Mouse (Mus musculus): ENCODE results near the gene Gm20547. TPM values are rescaled to one million over a fixed set of nuclear protein-coding genes. Genes with fewer than 3 reads are reported as not detected.

The Gm20547 gene
- total RNA-seq, 2 experiments from 2014 or later: 0.19 TPM; not detected in 1

DNA sequence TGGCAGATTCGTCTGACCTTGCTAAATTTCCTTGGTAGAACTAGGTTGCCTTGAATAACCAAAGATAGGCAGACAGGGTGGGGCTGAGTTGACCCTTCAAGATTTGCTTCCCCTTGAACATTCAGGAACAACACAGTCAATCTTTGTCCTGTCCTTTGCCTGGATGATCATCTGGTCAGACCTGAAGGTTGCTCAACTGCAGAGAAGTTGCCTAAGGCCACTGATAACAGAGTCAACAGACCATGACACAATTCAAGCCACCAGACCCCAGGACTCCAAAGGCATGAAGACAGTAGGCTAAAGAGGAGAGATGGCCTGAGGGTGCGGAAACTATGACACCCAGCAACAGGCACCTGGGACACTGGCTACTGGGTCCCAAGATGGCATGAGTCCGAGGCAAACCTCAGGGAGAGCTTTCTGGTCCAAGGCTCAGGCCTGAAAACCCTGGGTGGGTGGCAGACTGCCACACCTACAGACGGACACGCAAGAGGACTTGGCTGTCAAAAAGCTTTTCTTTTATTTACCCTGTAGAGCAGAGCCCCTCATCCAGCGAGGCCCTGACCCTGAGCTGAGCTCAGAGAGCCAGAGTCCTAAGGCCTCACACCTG is 73.1 kb downstream of the Gm20547 start:
- no peak for DNase-seq (ENCODE audit: low spot score in 2 of 2)

DNA sequence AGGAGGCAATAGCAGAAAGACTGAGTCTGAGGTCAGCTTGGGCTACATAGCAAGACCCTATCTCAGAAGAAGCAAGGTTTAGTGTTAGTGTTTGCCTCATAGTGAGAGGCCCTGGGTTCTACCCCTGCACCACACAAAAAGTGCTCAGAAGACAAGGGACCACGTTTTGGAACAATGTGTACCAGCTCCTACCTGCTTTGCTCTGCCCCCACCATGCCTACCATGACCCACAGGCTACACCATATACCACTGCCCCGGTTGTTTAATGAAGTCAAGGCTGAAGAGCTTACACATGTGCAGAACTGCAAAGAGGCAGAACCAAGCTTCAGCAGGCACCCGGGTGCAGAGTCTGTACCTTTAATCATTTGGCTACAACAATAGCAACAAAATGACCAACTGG is 74.7 kb downstream of the Gm20547 start:
- no peak for DNase-seq (ENCODE audit: low spot score in 2 of 2)

Small RNA genes within 50 kb of the gene (microRNA-seq; reads per million reads assigned to microRNA genes)
- gene Mir6970 (ENCODE audit: borderline number of aligned reads in 2 of 2) (0.95 to 1.8 reads per million in 2 experiments), gene Mir6971 (ENCODE audit: borderline number of aligned reads in 2 of 2) (1.2 to 3.3 reads per million in 2 experiments), gene Mir6972 (ENCODE audit: borderline number of aligned reads in 2 of 2) (0 reads per million in 2 experiments)

Other genes with a start within 250 kb of the Gm20547 start
- gene Fkbpl, start 237.3 kb downstream of the Gm20547 start, total RNA-seq (2021): 10 to 100 TPM; 12.8 to 17.5 TPM
- 10 to 100 TPM; 46.5 to 48.6 TPM for gene Atf6b, start 234.9 kb downstream of the Gm20547 start, total RNA-seq (2021)
- 10 to 100 TPM; 19.8 to 25.2 TPM for gene Tnxb, start 211.5 kb downstream of the Gm20547 start, total RNA-seq (2021)
- 100 to 1,000 TPM in 1 of 2 experiments, 10 to 100 TPM in 1; 99.1 to 174 TPM for gene C4b, start 138.2 kb downstream of the Gm20547 start, total RNA-seq (2021)
- over 10,000 TPM in 1 of 2 experiments, 1,000 to 10,000 TPM in 1; 3,976 to 16,190 TPM for gene Cyp21a1, start 77.5 kb downstream of the Gm20547 start, total RNA-seq (2021)
- gene Stk19, start 45.1 kb downstream of the Gm20547 start, total RNA-seq (2021): 10 to 100 TPM; 54.2 to 62.5 TPM
- gene Dxo, start 45.0 kb downstream of the Gm20547 start, total RNA-seq (2021): 10 to 100 TPM; 75.5 to 82.1 TPM
- gene Skiv2l, start 31.8 kb downstream of the Gm20547 start, total RNA-seq (2021): 10 to 100 TPM; 60.8 to 65.9 TPM
- gene Nelfe, start 31.7 kb downstream of the Gm20547 start, total RNA-seq (2021): 10 to 100 TPM; 46.1 to 54.5 TPM
- gene Cfb, start 19.5 kb downstream of the Gm20547 start, total RNA-seq (2021): 10 to 100 TPM; 14.6 to 38.9 TPM
- 10 to 100 TPM in 1 of 2 experiments, 1 to 10 TPM in 1; 9.9 to 12.4 TPM for gene Zbtb12, start 2.6 kb downstream of the Gm20547 start, total RNA-seq (2021)
- 10 to 100 TPM; 88.3 to 89.2 TPM for gene C2, start 16.2 kb upstream of the Gm20547 start, total RNA-seq (2021)
- 100 to 1,000 TPM; 101 to 144 TPM for gene Ehmt2, start 16.4 kb upstream of the Gm20547 start, total RNA-seq (2021)
- under 1 TPM; 0.30 to 0.51 TPM for gene Slc44a4, start 32.4 kb upstream of the Gm20547 start, total RNA-seq (2021)
- 10 to 100 TPM; 22.5 to 24.3 TPM for gene Neu1, start 49.2 kb upstream of the Gm20547 start, total RNA-seq (2021)
- gene Hspa1b, start 77.2 kb upstream of the Gm20547 start, total RNA-seq (2021): 100 to 1,000 TPM; 635 to 643 TPM
- gene Gm20481, start 87.9 kb upstream of the Gm20547 start, total RNA-seq (2021): under 1 TPM in 1 of 2 experiments, not detected in 1; 0.60 TPM
- 100 to 1,000 TPM; 195 to 256 TPM for gene Hspa1a, start 90.1 kb upstream of the Gm20547 start, total RNA-seq (2021)
- gene Hspa1l, start 90.7 kb upstream of the Gm20547 start, total RNA-seq (2021): under 1 TPM; 0.30 to 0.58 TPM
- 10 to 100 TPM; 31.9 to 34.5 TPM for gene Lsm2, start 99.8 kb upstream of the Gm20547 start, total RNA-seq (2021)
- 10 to 100 TPM; 49.8 to 64.8 TPM for gene Vars, start 118.9 kb upstream of the Gm20547 start, total RNA-seq (2021)
- under 1 TPM; 0.50 to 0.61 TPM for gene Vwa7, start 134.5 kb upstream of the Gm20547 start, total RNA-seq (2021)
- under 1 TPM in 1 of 2 experiments, not detected in 1; 0.51 TPM for gene Sapcd1, start 146.0 kb upstream of the Gm20547 start, total RNA-seq (2021)
- 1 to 10 TPM; 1.1 to 1.3 TPM for gene Msh5, start 164.7 kb upstream of the Gm20547 start, total RNA-seq (2021)
- 10 to 100 TPM; 71.9 to 92.9 TPM for gene Clic1, start 167.9 kb upstream of the Gm20547 start, total RNA-seq (2021)
- gene Ddah2, start 177.0 kb upstream of the Gm20547 start, total RNA-seq (2021): 10 to 100 TPM in 1 of 2 experiments, 1 to 10 TPM in 1; 9.1 to 17.0 TPM
- gene Ly6g6c, start 183.3 kb upstream of the Gm20547 start, total RNA-seq (2021): not detected
- under 1 TPM; 0.13 to 0.22 TPM for gene Mpig6b, start 184.1 kb upstream of the Gm20547 start, total RNA-seq (2021)
- not detected for gene Ly6g6e, start 194.9 kb upstream of the Gm20547 start, total RNA-seq (2021)
- not detected for gene Ly6g6d, start 196.0 kb upstream of the Gm20547 start, total RNA-seq (2021)
- not detected for gene Ly6g6f, start 203.6 kb upstream of the Gm20547 start, total RNA-seq (2021)
- gene Abhd16a, start 207.2 kb upstream of the Gm20547 start, total RNA-seq (2021): 10 to 100 TPM; 75.0 to 88.2 TPM
- not detected for gene Ly6g5c, start 226.2 kb upstream of the Gm20547 start, total RNA-seq (2021)
- gene Ly6g5b, start 233.4 kb upstream of the Gm20547 start, total RNA-seq (2021): under 1 TPM; 0.33 to 0.67 TPM
- 10 to 100 TPM; 14.8 to 16.2 TPM for gene Gpank1, start 239.4 kb upstream of the Gm20547 start, total RNA-seq (2021)
- 100 to 1,000 TPM; 192 to 217 TPM for gene Csnk2b, start 240.0 kb upstream of the Gm20547 start, total RNA-seq (2021)
- 10 to 100 TPM; 28.8 to 34.6 TPM for gene D17H6S53E, start 244.3 kb upstream of the Gm20547 start, total RNA-seq (2021)